ENCODE assay signal across 28 mouse cellular contexts in genomic region chr17:74080076-74080615, GRCm38 (mm10). TPM values are rescaled to one million over a fixed set of nuclear protein-coding genes. Genes with fewer than 3 reads are reported as not detected.
DNase-seq lines count a peak whose midpoint lies in the region; ATAC-seq lines count a peak whose summit lies in the region.
"Had no signal": no experiment of that assay in that cellular context is flagged by ENCODE, and none has a peak within 500 bp of the region (broad histone marks: within the 10 kb centered on the region; RNA-seq: fewer than 3 reads in every experiment).

No protein-coding gene starts in this region.

- H3K27me3 ChIP-seq in kidney, embryonic 14.5 days (ENCODE audit: control insufficient read depth, insufficient read depth, low read length): no peaks in the 10 kb centered on the region
- no peaks in the 10 kb centered on the region for H3K27me3 ChIP-seq in intestine, embryonic 16.5 days (replicated peaks; ENCODE audit: control insufficient read depth, insufficient read depth, low read length)
- no peaks in the 10 kb centered on the region for H3K27me3 ChIP-seq in limb, embryonic 10.5 days (ENCODE audit: low read depth, poor library complexity, severe bottlenecking)
- H3K27me3 ChIP-seq: embryonic facial prominence, embryonic 13.5 days; forebrain, embryonic 12.5 days; hindbrain, embryonic 15.5 days; liver, embryonic 13.5 days; lung, embryonic 15.5 days; midbrain, embryonic 15.5 days; neural tube, embryonic 12.5 days had no signal

- H3K36me3 ChIP-seq in kidney, embryonic 14.5 days (ENCODE audit: control insufficient read depth, insufficient read depth, low read length): no peaks in the 10 kb centered on the region
- H3K36me3 ChIP-seq in intestine, embryonic 16.5 days (ENCODE audit: control insufficient read depth, insufficient read depth, low read length): no peaks in the 10 kb centered on the region
- no peaks in the 10 kb centered on the region for H3K36me3 ChIP-seq in limb, embryonic 10.5 days
- H3K36me3 ChIP-seq: embryonic facial prominence, embryonic 13.5 days; forebrain, embryonic 12.5 days; heart, embryonic 10.5 days; hindbrain, embryonic 15.5 days; liver, embryonic 13.5 days; lung, embryonic 15.5 days; midbrain, embryonic 15.5 days; neural tube, embryonic 12.5 days had no signal

- H3K9ac ChIP-seq in kidney, embryonic 14.5 days (ENCODE audit: low read depth, low read length): no peak overlapping the region
- no peak overlapping the region for H3K9ac ChIP-seq in intestine, embryonic 16.5 days (ENCODE audit: low read depth, low read length)
- H3K9ac ChIP-seq: embryonic facial prominence, embryonic 13.5 days; forebrain, embryonic 12.5 days; hindbrain, embryonic 15.5 days; liver, embryonic 13.5 days; lung, embryonic 15.5 days; midbrain, embryonic 15.5 days; neural tube, embryonic 12.5 days had no signal

- no peaks in the 10 kb centered on the region for H3K4me1 ChIP-seq in kidney, embryonic 14.5 days (ENCODE audit: control insufficient read depth, insufficient read depth, low read length)
- no peaks in the 10 kb centered on the region for H3K4me1 ChIP-seq in intestine, embryonic 16.5 days (ENCODE audit: control insufficient read depth, insufficient read depth, low read length)
- H3K4me1 ChIP-seq in limb, embryonic 10.5 days: no peaks in the 10 kb centered on the region
- H3K4me1 ChIP-seq: embryonic facial prominence, embryonic 13.5 days; forebrain, embryonic 12.5 days; heart, embryonic 10.5 days; hindbrain, embryonic 15.5 days; liver, embryonic 13.5 days; lung, embryonic 15.5 days; midbrain, embryonic 15.5 days; neural tube, embryonic 12.5 days had no signal

- DNase-seq in kidney, adult 8-10 months: peak; percentile 23 to 25
- peak; percentile 49 for DNase-seq in 3T3-L1 (ENCODE audit: low read depth, low spot score)
- DNase-seq in kidney, postnatal 25 days: peak; percentile 19 to 64
- no peak for DNase-seq in ovary, adult 18-20 months (ENCODE audit: low spot score)
- DNase-seq in limb, embryonic 10.5 days (ENCODE audit: low spot score): no peak
- DNase-seq: adrenal gland, postnatal 10 days; cerebellum, adult 2 months; cerebellum, postnatal 36 days; embryo, embryonic 11 days; heart, postnatal 4 days; left cerebral cortex, postnatal 4 days; liver, embryonic 13.5 days; thymus, postnatal 14 days had no signal

- no peak overlapping the region for H3K4me2 ChIP-seq in kidney, embryonic 14.5 days (replicated peaks; ENCODE audit: low read depth, low read length)
- no peak overlapping the region for H3K4me2 ChIP-seq in intestine, embryonic 16.5 days (ENCODE audit: low read depth, low read length)
- H3K4me2 ChIP-seq: embryonic facial prominence, embryonic 13.5 days; forebrain, embryonic 12.5 days; hindbrain, embryonic 15.5 days; liver, embryonic 13.5 days; lung, embryonic 15.5 days; midbrain, embryonic 15.5 days; neural tube, embryonic 12.5 days had no signal

- no peaks in the 10 kb centered on the region for H3K9me3 ChIP-seq in kidney, embryonic 14.5 days (ENCODE audit: control insufficient read depth, low read length)
- H3K9me3 ChIP-seq in intestine, embryonic 16.5 days (ENCODE audit: control insufficient read depth, low read length): no peaks in the 10 kb centered on the region
- H3K9me3 ChIP-seq in limb, embryonic 10.5 days (replicated peaks): no peaks in the 10 kb centered on the region
- H3K9me3 ChIP-seq: embryonic facial prominence, embryonic 13.5 days; forebrain, embryonic 12.5 days; hindbrain, embryonic 15.5 days; liver, embryonic 13.5 days; lung, embryonic 15.5 days; midbrain, embryonic 15.5 days; neural tube, embryonic 12.5 days had no signal

- 83% methylated on average over 6 of the region's 6 CpGs for WGBS in kidney, embryonic 14.5 days
- WGBS in intestine, embryonic 16.5 days: 60% methylated on average over 6 of the region's 6 CpGs
- 90% methylated on average over 6 of the region's 6 CpGs for WGBS in limb, embryonic 10.5 days

- no peak overlapping the region for H3K4me3 ChIP-seq in kidney, embryonic 14.5 days (ENCODE audit: low read length)
- no peak overlapping the region for H3K4me3 ChIP-seq in intestine, embryonic 16.5 days (ENCODE audit: low read length)
- no peak overlapping the region for H3K4me3 ChIP-seq in limb, embryonic 10.5 days
- H3K4me3 ChIP-seq: embryonic facial prominence, embryonic 13.5 days; erythroblast, embryonic 14.5 days; forebrain, embryonic 12.5 days; heart, embryonic 10.5 days; hindbrain, embryonic 15.5 days; left cerebral cortex, adult 2 months; liver, embryonic 13.5 days; lung, embryonic 15.5 days; midbrain, embryonic 15.5 days; neural tube, embryonic 12.5 days had no signal

- ATAC-seq in kidney, embryonic 14.5 days (ENCODE audit: low FRiP score, low TSS enrichment): no peak
- peak; percentile 78 for ATAC-seq in intestine, embryonic 16.5 days
- ATAC-seq: midbrain, embryonic 15.5 days had no signal

- no peak overlapping the region for H3K27ac ChIP-seq in kidney, embryonic 14.5 days (ENCODE audit: low read depth, low read length)
- no peak overlapping the region for H3K27ac ChIP-seq in intestine, embryonic 16.5 days (ENCODE audit: low read length)
- no peak overlapping the region for H3K27ac ChIP-seq in limb, embryonic 10.5 days
- H3K27ac ChIP-seq: embryonic facial prominence, embryonic 13.5 days; forebrain, embryonic 12.5 days; heart, embryonic 10.5 days; hindbrain, embryonic 15.5 days; left cerebral cortex, adult 2 months; liver, embryonic 13.5 days; lung, embryonic 15.5 days; macrophage; midbrain, embryonic 15.5 days; neural tube, embryonic 12.5 days had no signal

RNA-seq across cellular contexts. Expression of gene Srd5a2, which starts 32.4 kb away (rescaled TPM):
- not detected in 2 replicates for polyA plus RNA-seq in kidney, embryonic 14.5 days (2014; fragmentation: Nextera tagmentation; extraction: Ambion mirVana)
- polyA plus RNA-seq in intestine, embryonic 16.5 days (2015; fragmentation: Nextera tagmentation; extraction: Ambion mirVana): not detected in 2 replicates
- 0.11 TPM in 1 of 2 replicates, not detected in the other for polyA plus RNA-seq in limb, embryonic 10.5 days (2016; fragmentation: Nextera tagmentation; extraction: Ambion mirVana)
- polyA plus RNA-seq: C2C12; cerebellum, adult 2 months; embryonic facial prominence, embryonic 13.5 days; erythroblast, embryonic 14.5 days; forebrain, embryonic 12.5 days; heart, embryonic 10.5 days; heart, embryonic 16.5 days; liver, embryonic 13.5 days; lung, embryonic 15.5 days; macrophage; stomach, embryonic 14.5 days had no signal

Comparison
In these comparisons a context has a peak if more than half of its experiments do, and no peak if none do; other contexts are left out.
1. DNase-seq: peak in kidney, adult 8-10 months (2 of 2), 3T3-L1 (single experiment) and kidney, postnatal 25 days (2 of 2); none in ovary, adult 18-20 months (single experiment) and limb, embryonic 10.5 days (single experiment).